Mouse (Mus musculus): ENCODE results near the gene Pex3. TPM values are rescaled to one million over a fixed set of nuclear protein-coding genes. Genes with fewer than 3 reads are reported as not detected.

Pex3 gene
- polyA plus RNA-seq, 1 experiment from 2014 or later, result 21.7 TPM

- TF ChIP-seq CTCF (IDR thresholded peaks at IDR 0.05), result no peak
- no peaks in the 10 kb centered on the region for H3K27me3 ChIP-seq
- in situ Hi-C loops (cut with MboI; ENCODE audit: low pct_unique_long_range_greater_than_20kb), result loop anchor here (5.0 to 10.0 kb wide), 2 partner anchors 393 to 750 kb away; partner anchors contain the start of gene Hivep2
- DNase-seq (ENCODE audit: low read depth, low spot score) (no peak), ATAC-seq (no peak)
- ChIA-PET CTCF (interaction anchor here (0.9 to 1.1 kb wide), 2 partner anchors 9 to 28 kb away, joined by 3 to 4 read pairs; no protein-coding TSS in a partner anchor), POLR2A (interaction anchor here (1.3 to 1.7 kb wide), 2 partner anchors 11 to 23 kb away, joined by 3 to 4 read pairs; no protein-coding TSS in a partner anchor)
Measured at GRCm38 (mm10) chr10:13572003-13572402, 19.1 kb upstream of the Pex3 start.

GRCm38 (mm10) chr10:13570697-13571538 is 18.0 kb upstream of the Pex3 start:
- ATAC-seq (no peak), DNase-seq (ENCODE audit: low read depth, low spot score) (no peak)
- ChIA-PET POLR2A (interaction anchor here (1.1 kb wide), 1 partner anchor 9 kb away, joined by 3 read pairs; no protein-coding TSS in a partner anchor), CTCF (interaction anchor here (0.9 to 1.1 kb wide), 2 partner anchors 8 to 29 kb away, joined by 3 to 4 read pairs; no protein-coding TSS in a partner anchor)
- in situ Hi-C loops (cut with MboI; ENCODE audit: low pct_unique_long_range_greater_than_20kb), result loop anchor here (5.0 to 10.0 kb wide), 2 partner anchors 394 to 751 kb away; partner anchors contain the start of gene Hivep2
- no peaks in the 10 kb centered on the region for H3K27me3 ChIP-seq
- TF ChIP-seq CTCF (IDR thresholded peaks at IDR 0.05), result no peak

- TF ChIP-seq CTCF (IDR thresholded peaks at IDR 0.05), result no peak
- POLR2A ChIA-PET, result interaction anchor here (0.6 to 0.8 kb wide), 2 partner anchors 476 to 1193 kb away, joined by 3 read pairs; no protein-coding TSS in a partner anchor
- ATAC-seq, result no peak
- no peaks in the 10 kb centered on the region for H3K27me3 ChIP-seq
- CTCF ChIA-PET, result interaction anchor here (0.9 kb wide), 1 partner anchor 11 kb away, joined by 3 read pairs; no protein-coding TSS in a partner anchor
- DNase-seq (ENCODE audit: low read depth, low spot score), result no peak
- in situ Hi-C loops (cut with MboI; ENCODE audit: low pct_unique_long_range_greater_than_20kb), result loop anchor here (5.0 to 10.0 kb wide), 3 partner anchors 395 to 752 kb away; partner anchors contain the start of gene Hivep2
Measured at GRCm38 (mm10) chr10:13569818-13570217, 16.9 kb upstream of the Pex3 start.

GRCm38 (mm10) chr10:13566393-13566792 is 13.5 kb upstream of the Pex3 start:
- ATAC-seq (no peak), DNase-seq (ENCODE audit: low read depth, low spot score) (no peak)
- TF ChIP-seq CTCF (IDR thresholded peaks at IDR 0.05), result no peak
- in situ Hi-C loops (cut with MboI; ENCODE audit: low pct_unique_long_range_greater_than_20kb), result loop anchor here (10.0 kb wide), 1 partner anchor 478 kb away; no protein-coding TSS in a partner anchor
- CTCF ChIA-PET, result interaction anchor here (1.9 kb wide), 1 partner anchor 10 kb away, joined by 4 read pairs; no protein-coding TSS in a partner anchor
- POLR2A ChIA-PET, result interaction anchor here (0.5 kb wide), 1 partner anchor 773 kb away, joined by 3 read pairs; no protein-coding TSS in a partner anchor
- no peaks in the 10 kb centered on the region for H3K27me3 ChIP-seq

GRCm38 (mm10) chr10:13565080-13565448 is 12.1 kb upstream of the Pex3 start:
- ATAC-seq (no peak), DNase-seq (ENCODE audit: low read depth, low spot score) (no peak)
- CTCF ChIA-PET, result interaction anchor here (0.7 to 2.9 kb wide), 9 partner anchors 9 to 758 kb away, joined by 3 to 14 read pairs (median 3); no protein-coding TSS in a partner anchor
- no peaks in the 10 kb centered on the region for H3K27me3 ChIP-seq
- in situ Hi-C loops (cut with MboI; ENCODE audit: low pct_unique_long_range_greater_than_20kb), result loop anchor here (10.0 kb wide), 1 partner anchor 480 kb away; no protein-coding TSS in a partner anchor
- no peak for TF ChIP-seq CTCF (IDR thresholded peaks at IDR 0.05)
- POLR2A ChIA-PET, result interaction anchor here (0.6 kb wide), 1 partner anchor 560 kb away, joined by 3 read pairs; no protein-coding TSS in a partner anchor

- in situ Hi-C loops (cut with MboI; ENCODE audit: low pct_unique_long_range_greater_than_20kb), result loop anchor here (10.0 kb wide), 1 partner anchor 480 kb away; no protein-coding TSS in a partner anchor
- ChIA-PET POLR2A (interaction anchor here (0.6 kb wide), 1 partner anchor 559 kb away, joined by 3 read pairs; no protein-coding TSS in a partner anchor), CTCF (interaction anchor here (0.7 to 2.9 kb wide), 9 partner anchors 8 to 759 kb away, joined by 3 to 14 read pairs (median 3); no protein-coding TSS in a partner anchor)
- TF ChIP-seq CTCF (IDR thresholded peaks at IDR 0.05), result peak; percentile 98
- DNase-seq (ENCODE audit: low read depth, low spot score) (no peak), ATAC-seq (no peak)
- H3K27me3 ChIP-seq, result no peaks in the 10 kb centered on the region
Measured at GRCm38 (mm10) chr10:13564364-13565079, 11.6 kb upstream of the Pex3 start.

GRCm38 (mm10) chr10:13560014-13560674 is 7.2 kb upstream of the Pex3 start:
- ATAC-seq (no peak), DNase-seq (ENCODE audit: low read depth, low spot score) (no peak)
- TF ChIP-seq CTCF (IDR thresholded peaks at IDR 0.05), result no peak
- H3K27me3 ChIP-seq, result no peaks in the 10 kb centered on the region
- POLR2A ChIA-PET, result no interaction called here
- CTCF ChIA-PET, result no interaction called here
- in situ Hi-C loops (cut with MboI; ENCODE audit: low pct_unique_long_range_greater_than_20kb), result loop anchor here (10.0 kb wide), 1 partner anchor 485 kb away; no protein-coding TSS in a partner anchor

GRCm38 (mm10) chr10:13554316-13554715 is 1.4 kb upstream of the Pex3 start:
- ChIA-PET CTCF (interaction anchor here (1.7 to 2.4 kb wide), 2 partner anchors 10 to 13 kb away, joined by 3 to 14 read pairs; no protein-coding TSS in a partner anchor), POLR2A (interaction anchor here (0.6 kb wide), 1 partner anchor 296 kb away, joined by 3 read pairs; no protein-coding TSS in a partner anchor)
- in situ Hi-C loops (cut with MboI; ENCODE audit: low pct_unique_long_range_greater_than_20kb), result loop anchor here (5.0 to 10.0 kb wide), 2 partner anchors 648 to 830 kb away; no protein-coding TSS in a partner anchor
- DNase-seq (ENCODE audit: low read depth, low spot score) (no peak), ATAC-seq (no peak)
- no peak for TF ChIP-seq CTCF (IDR thresholded peaks at IDR 0.05)
- no peaks in the 10 kb centered on the region for H3K27me3 ChIP-seq

GRCm38 (mm10) chr10:13553498-13553985 is 600 bp upstream of the Pex3 start:
- ATAC-seq (peak; percentile 6), DNase-seq (ENCODE audit: low read depth, low spot score) (no peak)
- CTCF ChIA-PET, result interaction anchor here (1.7 to 2.4 kb wide), 2 partner anchors 11 to 14 kb away, joined by 3 to 14 read pairs; no protein-coding TSS in a partner anchor

More at GRCm38 (mm10) chr10:13553498-13553985, 600 bp upstream of the Pex3 start:
- in situ Hi-C loops (cut with MboI; ENCODE audit: low pct_unique_long_range_greater_than_20kb), result loop anchor here (5.0 to 10.0 kb wide), 2 partner anchors 649 to 831 kb away; no protein-coding TSS in a partner anchor
- TF ChIP-seq CTCF (IDR thresholded peaks at IDR 0.05), result no peak
- POLR2A ChIA-PET, result no interaction called here
- no peaks in the 10 kb centered on the region for H3K27me3 ChIP-seq

Data from Patski (cell line).